Mouse (Mus musculus) midbrain, embryonic 16.5 days (tissue): ENCODE data around the gene Runx2. TPM values are rescaled to one million over a fixed set of nuclear protein-coding genes. Genes with fewer than 3 reads are reported as not detected.

Experiments
- ATAC-seq: fragments of 200-750 bp; cut with Nextera tagmentation; 2 replicates; pipeline ENCODE4 v1.8.0; 2017; ENCODE audit warnings: moderate TSS enrichment
- H3K27ac ChIP-seq: fragments of 300-500 bp; sonication (generic); 2 replicates; pipeline ENCODE4 v1.5.1; 2014; ENCODE audit warnings: mild to moderate bottlenecking, low read length, mixed read lengths
- H3K27me3 ChIP-seq: fragments of 300-500 bp; sonication (generic); 2 replicates; pipeline ENCODE4 v1.6.1; 2014; ENCODE audit warnings: low read depth, low read length, mixed read lengths; ENCODE audit not compliant: control insufficient read depth, insufficient read depth
- H3K36me3 ChIP-seq: fragments of 300-500 bp; sonication (generic); 2 replicates; pipeline ENCODE4 v1.6.1; 2014; ENCODE audit warnings: mild to moderate bottlenecking, low read length, moderate library complexity, mixed read lengths; ENCODE audit not compliant: control insufficient read depth, insufficient read depth
- H3K4me1 ChIP-seq: fragments of 300-500 bp; sonication (generic); 2 replicates; pipeline ENCODE4 v1.6.1; 2014; ENCODE audit warnings: mild to moderate bottlenecking, low read length, mixed read lengths; ENCODE audit not compliant: control insufficient read depth, insufficient read depth
- H3K4me2 ChIP-seq: fragments of 300-500 bp; sonication (generic); 2 replicates; pipeline ENCODE4 v1.6.1; 2014; ENCODE audit warnings: mild to moderate bottlenecking, low read length, mixed read lengths
- H3K4me3 ChIP-seq: fragments of 300-500 bp; sonication (generic); 2 replicates; pipeline ENCODE4 v1.5.1; 2014; ENCODE audit warnings: low read depth, mild to moderate bottlenecking, low read length, moderate library complexity, mixed read lengths
- H3K9ac ChIP-seq: fragments of 300-500 bp; sonication (generic); 2 replicates; pipeline ENCODE4 v1.6.1; 2014; ENCODE audit warnings: low read depth, low read length, mixed read lengths
- H3K9me3 ChIP-seq: fragments of 300-500 bp; sonication (generic); replicated peaks from 2 replicates; pipeline ENCODE4 v1.6.1; 2014; ENCODE audit warnings: mild to moderate bottlenecking, low read length, mixed read lengths; ENCODE audit not compliant: control insufficient read depth, poor library complexity, severe bottlenecking
- WGBS: fragments of 180-500 bp; shearing (Covaris S2); extraction: QIAGEN DNeasy Blood & Tissue Kit; methylation state at CpG from one replicate; pipeline ENCODE4 v1.1.7; 2014; 5-methylcytosine and 5-hydroxymethylcytosine counted together
- polyA plus RNA-seq: library from polyadenylated mRNA; unstranded; fragments of >200 nt; fragmentation: Nextera tagmentation; extraction: Ambion mirVana; gene quantifications from 2 replicates; pipeline ENCODE4 v1.2.1, GENCODE M21; 2015

Runx2 gene
- polyA plus RNA-seq, 1 experiment from 2014 or later: 0.53 TPM

GRCm38 (mm10) chr17:44500306-44500899, 314.2 kb downstream of the Runx2 start:
- Histone ChIP-seq H3K4me2 (no peak overlapping the region), H3K36me3 (no peaks in the 10 kb centered on the region), H3K4me3 (no peak overlapping the region), H3K27ac (no peak overlapping the region), H3K27me3 (no peaks in the 10 kb centered on the region), H3K9me3 (no peaks in the 10 kb centered on the region), H3K9ac (no peak overlapping the region), H3K4me1 (no peaks in the 10 kb centered on the region)
- ATAC-seq: no peak
- 81% methylated on average over 11 of the region's 11 CpGs for WGBS

GRCm38 (mm10) chr17:44490164-44490794, 324.3 kb downstream of the Runx2 start:
- 83% methylated on average over 11 of the region's 11 CpGs for WGBS
- Histone ChIP-seq H3K36me3 (no peaks in the 10 kb centered on the region), H3K27ac (no peak overlapping the region), H3K4me2 (no peak overlapping the region), H3K27me3 (no peaks in the 10 kb centered on the region), H3K9ac (no peak overlapping the region), H3K4me3 (no peak overlapping the region), H3K4me1 (no peaks in the 10 kb centered on the region), H3K9me3 (no peaks in the 10 kb centered on the region)
- ATAC-seq: no peak

GRCm38 (mm10) chr17:44489346-44489745, 325.3 kb downstream of the Runx2 start:
- no peak for ATAC-seq
- Histone ChIP-seq H3K4me1 (no peaks in the 10 kb centered on the region), H3K27ac (no peak overlapping the region), H3K27me3 (no peaks in the 10 kb centered on the region), H3K36me3 (no peaks in the 10 kb centered on the region), H3K4me3 (no peak overlapping the region), H3K9me3 (no peaks in the 10 kb centered on the region), H3K4me2 (no peak overlapping the region), H3K9ac (no peak overlapping the region)
- WGBS: 82% methylated on average over 6 of the region's 6 CpGs

GRCm38 (mm10) chr17:44487514-44488244, 326.9 kb downstream of the Runx2 start:
- Histone ChIP-seq H3K27ac (no peak overlapping the region), H3K36me3 (no peaks in the 10 kb centered on the region), H3K4me1 (no peaks in the 10 kb centered on the region), H3K4me2 (no peak overlapping the region), H3K27me3 (no peaks in the 10 kb centered on the region), H3K4me3 (no peak overlapping the region), H3K9ac (no peak overlapping the region), H3K9me3 (no peaks in the 10 kb centered on the region)
- ATAC-seq: peak; percentile 48; the same call in 1 of the 2 replicates
- 80% methylated on average over 10 of the region's 10 CpGs for WGBS

- WGBS: 86% methylated on average over 5 of the region's 5 CpGs
- Histone ChIP-seq H3K4me1 (no peaks in the 10 kb centered on the region), H3K4me2 (no peak overlapping the region), H3K36me3 (no peaks in the 10 kb centered on the region), H3K27ac (no peak overlapping the region), H3K27me3 (no peaks in the 10 kb centered on the region), H3K4me3 (no peak overlapping the region), H3K9me3 (no peaks in the 10 kb centered on the region), H3K9ac (no peak overlapping the region)
- no peak for ATAC-seq
Measured at GRCm38 (mm10) chr17:44485337-44485736, 329.3 kb downstream of the Runx2 start.

GRCm38 (mm10) chr17:44479918-44480317, 334.7 kb downstream of the Runx2 start:
- 39% methylated on average over 5 of the region's 5 CpGs for WGBS
- Histone ChIP-seq H3K4me2 (no peak overlapping the region), H3K4me3 (no peak overlapping the region), H3K27me3 (no peaks in the 10 kb centered on the region), H3K9me3 (no peaks in the 10 kb centered on the region), H3K36me3 (no peaks in the 10 kb centered on the region), H3K9ac (no peak overlapping the region), H3K27ac (no peak overlapping the region), H3K4me1 (no peaks in the 10 kb centered on the region)
- no peak for ATAC-seq

GRCm38 (mm10) chr17:44479491-44479890, 335.1 kb downstream of the Runx2 start:
- no peaks in the 10 kb centered on the region for H3K27me3 ChIP-seq
- WGBS: 77% methylated on average over 4 of the region's 4 CpGs
- H3K9me3 ChIP-seq: no peaks in the 10 kb centered on the region
- H3K36me3 ChIP-seq: no peaks in the 10 kb centered on the region
- H3K4me1 ChIP-seq: no peaks in the 10 kb centered on the region
- no peak overlapping the region for H3K9ac ChIP-seq
- H3K4me2 ChIP-seq: no peak overlapping the region
- no peak overlapping the region for H3K27ac ChIP-seq
- ATAC-seq: no peak
- H3K4me3 ChIP-seq: no peak overlapping the region

- Histone ChIP-seq H3K9me3 (no peaks in the 10 kb centered on the region), H3K36me3 (no peaks in the 10 kb centered on the region), H3K27me3 (no peaks in the 10 kb centered on the region), H3K27ac (no peak overlapping the region), H3K4me1 (no peaks in the 10 kb centered on the region), H3K4me3 (no peak overlapping the region), H3K9ac (no peak overlapping the region), H3K4me2 (no peak overlapping the region)
- no peak for ATAC-seq
- WGBS: 96% methylated on average over 8 of the region's 8 CpGs
Measured at GRCm38 (mm10) chr17:44475910-44476309, 338.7 kb downstream of the Runx2 start.

- ATAC-seq: no peak
- WGBS: 64% methylated on average over 3 of the region's 3 CpGs
- no peak overlapping the region for H3K4me3 ChIP-seq
- H3K27me3 ChIP-seq: no peaks in the 10 kb centered on the region
- no peaks in the 10 kb centered on the region for H3K36me3 ChIP-seq
- no peak overlapping the region for H3K9ac ChIP-seq
- H3K4me1 ChIP-seq: no peaks in the 10 kb centered on the region
- H3K9me3 ChIP-seq: no peaks in the 10 kb centered on the region
- no peak overlapping the region for H3K4me2 ChIP-seq
- H3K27ac ChIP-seq: no peak overlapping the region
Measured at GRCm38 (mm10) chr17:44474280-44474679, 340.3 kb downstream of the Runx2 start.
